Mouse (Mus musculus): Measurements from ENCODE around the gene Ascc2. TPM values are rescaled to one million over a fixed set of nuclear protein-coding genes. Genes with fewer than 3 reads are reported as not detected.

Ascc2 gene
- polyA plus RNA-seq, 1 experiment: 30.5 TPM

- peaks cover 12% of the 10 kb centered on the region for H3K4me1 ChIP-seq
- H3K27me3 ChIP-seq (replicated peaks): no peaks in the 10 kb centered on the region
- no peak for TF ChIP-seq GATA1 (IDR thresholded peaks at IDR 0.05; ENCODE audit: borderline replicate concordance, low read length)
- no peak for TF ChIP-seq FLI1 (IDR thresholded peaks at IDR 0.05; ENCODE audit: low read length)
- no peaks in the 10 kb centered on the region for H3K9me3 ChIP-seq
- H3K4me3 ChIP-seq (replicated peaks): no peak overlapping the region
- peaks cover 5% of the 10 kb centered on the region for H3K36me3 ChIP-seq (replicated peaks; ENCODE audit: low read length)
These were observed 75.3 kb downstream of the Ascc2 start for GRCm38 (mm10) chr11:4712822-4713221.

GRCm38 (mm10) chr11:4714727-4715126 lies 77.2 kb downstream of the Ascc2 start:
- H3K27me3 ChIP-seq (replicated peaks): no peaks in the 10 kb centered on the region
- peaks cover 5% of the 10 kb centered on the region for H3K36me3 ChIP-seq (replicated peaks; ENCODE audit: low read length)
- no peaks in the 10 kb centered on the region for H3K9me3 ChIP-seq
- H3K4me1 ChIP-seq: peaks cover 25% of the 10 kb centered on the region
- no peak overlapping the region for H3K4me3 ChIP-seq (replicated peaks)
- TF ChIP-seq FLI1 (IDR thresholded peaks at IDR 0.05; ENCODE audit: low read length): no peak
- no peak for TF ChIP-seq GATA1 (IDR thresholded peaks at IDR 0.05; ENCODE audit: borderline replicate concordance, low read length)

- peaks cover 5% of the 10 kb centered on the region for H3K36me3 ChIP-seq (replicated peaks; ENCODE audit: low read length)
- no peaks in the 10 kb centered on the region for H3K9me3 ChIP-seq
- TF ChIP-seq GATA1 (IDR thresholded peaks at IDR 0.05; ENCODE audit: borderline replicate concordance, low read length): no peak
- TF ChIP-seq FLI1 (IDR thresholded peaks at IDR 0.05; ENCODE audit: low read length): no peak
- peaks cover 30% of the 10 kb centered on the region for H3K4me1 ChIP-seq
- no peaks in the 10 kb centered on the region for H3K27me3 ChIP-seq (replicated peaks)
- no peak overlapping the region for H3K4me3 ChIP-seq (replicated peaks)
These were observed 78.0 kb downstream of the Ascc2 start for GRCm38 (mm10) chr11:4715596-4715995.

GRCm38 (mm10) chr11:4716530-4717236 lies 79.1 kb downstream of the Ascc2 start:
- Histone ChIP-seq H3K4me1 (peaks cover 30% of the 10 kb centered on the region), H3K36me3 (replicated peaks; ENCODE audit: low read length) (peaks cover 5% of the 10 kb centered on the region), H3K4me3 (replicated peaks) (no peak overlapping the region), H3K27me3 (replicated peaks) (no peaks in the 10 kb centered on the region), H3K9me3 (no peaks in the 10 kb centered on the region)
- TF ChIP-seq GATA1 (IDR thresholded peaks at IDR 0.05; ENCODE audit: borderline replicate concordance, low read length) (no peak), FLI1 (IDR thresholded peaks at IDR 0.05; ENCODE audit: low read length) (no peak)

GRCm38 (mm10) chr11:4718548-4718947 lies 81.0 kb downstream of the Ascc2 start:
- Histone ChIP-seq H3K4me1 (peaks cover 28% of the 10 kb centered on the region), H3K36me3 (replicated peaks; ENCODE audit: low read length) (peaks cover 17% of the 10 kb centered on the region), H3K9me3 (no peaks in the 10 kb centered on the region), H3K27me3 (replicated peaks) (no peaks in the 10 kb centered on the region), H3K4me3 (replicated peaks) (peak overlapping the region; percentile 11)
- TF ChIP-seq GATA1 (IDR thresholded peaks at IDR 0.05; ENCODE audit: borderline replicate concordance, low read length) (no peak), FLI1 (IDR thresholded peaks at IDR 0.05; ENCODE audit: low read length) (no peak)

GRCm38 (mm10) chr11:4719961-4720360 lies 82.4 kb downstream of the Ascc2 start:
- peaks cover 26% of the 10 kb centered on the region for H3K4me1 ChIP-seq
- TF ChIP-seq FLI1 (IDR thresholded peaks at IDR 0.05; ENCODE audit: low read length): no peak
- no peak for TF ChIP-seq GATA1 (IDR thresholded peaks at IDR 0.05; ENCODE audit: borderline replicate concordance, low read length)
- H3K27me3 ChIP-seq (replicated peaks): no peaks in the 10 kb centered on the region
- H3K9me3 ChIP-seq: no peaks in the 10 kb centered on the region
- H3K36me3 ChIP-seq (replicated peaks; ENCODE audit: low read length): peaks cover 31% of the 10 kb centered on the region
- no peak overlapping the region for H3K4me3 ChIP-seq (replicated peaks)

GRCm38 (mm10) chr11:4720393-4720792 lies 82.8 kb downstream of the Ascc2 start:
- H3K4me1 ChIP-seq: peaks cover 26% of the 10 kb centered on the region
- peaks cover 36% of the 10 kb centered on the region for H3K36me3 ChIP-seq (replicated peaks; ENCODE audit: low read length)
- H3K9me3 ChIP-seq: no peaks in the 10 kb centered on the region
- H3K4me3 ChIP-seq (replicated peaks): no peak overlapping the region
- no peak for TF ChIP-seq FLI1 (IDR thresholded peaks at IDR 0.05; ENCODE audit: low read length)
- no peak for TF ChIP-seq GATA1 (IDR thresholded peaks at IDR 0.05; ENCODE audit: borderline replicate concordance, low read length)
- no peaks in the 10 kb centered on the region for H3K27me3 ChIP-seq (replicated peaks)

GRCm38 (mm10) chr11:4720900-4721580 lies 83.5 kb downstream of the Ascc2 start:
- Histone ChIP-seq H3K36me3 (replicated peaks; ENCODE audit: low read length) (peaks cover 42% of the 10 kb centered on the region), H3K27me3 (replicated peaks) (no peaks in the 10 kb centered on the region), H3K4me1 (peaks cover 27% of the 10 kb centered on the region), H3K4me3 (replicated peaks) (no peak overlapping the region), H3K9me3 (no peaks in the 10 kb centered on the region)
- TF ChIP-seq GATA1 (IDR thresholded peaks at IDR 0.05; ENCODE audit: borderline replicate concordance, low read length) (no peak), FLI1 (IDR thresholded peaks at IDR 0.05; ENCODE audit: low read length) (no peak)

- H3K4me1 ChIP-seq: peaks cover 33% of the 10 kb centered on the region
- no peak overlapping the region for H3K4me3 ChIP-seq (replicated peaks)
- peaks cover 49% of the 10 kb centered on the region for H3K36me3 ChIP-seq (replicated peaks; ENCODE audit: low read length)
These were observed 84.2 kb downstream of the Ascc2 start for GRCm38 (mm10) chr11:4721728-4722127.

GRCm38 (mm10) chr11:4729603-4730002 lies 92.1 kb downstream of the Ascc2 start:
- H3K27me3 ChIP-seq (replicated peaks): peaks cover 4% of the 10 kb centered on the region
- H3K36me3 ChIP-seq (replicated peaks; ENCODE audit: low read length): peaks cover 75% of the 10 kb centered on the region
- no peak overlapping the region for H3K4me3 ChIP-seq (replicated peaks)
- TF ChIP-seq FLI1 (IDR thresholded peaks at IDR 0.05; ENCODE audit: low read length) (no peak), GATA1 (IDR thresholded peaks at IDR 0.05; ENCODE audit: borderline replicate concordance, low read length) (no peak)
- H3K9me3 ChIP-seq: no peaks in the 10 kb centered on the region
- H3K4me1 ChIP-seq: peaks cover 26% of the 10 kb centered on the region

More at GRCm38 (mm10) chr11:4721728-4722127, 84.2 kb downstream of the Ascc2 start:
- H3K9me3 ChIP-seq: no peaks in the 10 kb centered on the region
- H3K27me3 ChIP-seq (replicated peaks): peaks cover 2% of the 10 kb centered on the region
- TF ChIP-seq FLI1 (IDR thresholded peaks at IDR 0.05; ENCODE audit: low read length) (no peak), GATA1 (IDR thresholded peaks at IDR 0.05; ENCODE audit: borderline replicate concordance, low read length) (no peak)

Measured in megakaryocyte, embryonic 14.5 days (primary cell).